Mouse (Mus musculus) ES-Bruce4 (cell line): ENCODE measurements around the gene Pttg1ip.

ENCODE experiments used
- CTCF ChIP-seq: IDR thresholded peaks from one replicate; pipeline ENCODE4 v1.8.1; 2011; ENCODE audit warnings: low read depth, low read length
- EP300 ChIP-seq: IDR thresholded peaks from 2 replicates; pipeline ENCODE4 v1.6.1; 2011; ENCODE audit warnings: low read depth, low read length; ENCODE audit not compliant: insufficient read depth

DNA sequence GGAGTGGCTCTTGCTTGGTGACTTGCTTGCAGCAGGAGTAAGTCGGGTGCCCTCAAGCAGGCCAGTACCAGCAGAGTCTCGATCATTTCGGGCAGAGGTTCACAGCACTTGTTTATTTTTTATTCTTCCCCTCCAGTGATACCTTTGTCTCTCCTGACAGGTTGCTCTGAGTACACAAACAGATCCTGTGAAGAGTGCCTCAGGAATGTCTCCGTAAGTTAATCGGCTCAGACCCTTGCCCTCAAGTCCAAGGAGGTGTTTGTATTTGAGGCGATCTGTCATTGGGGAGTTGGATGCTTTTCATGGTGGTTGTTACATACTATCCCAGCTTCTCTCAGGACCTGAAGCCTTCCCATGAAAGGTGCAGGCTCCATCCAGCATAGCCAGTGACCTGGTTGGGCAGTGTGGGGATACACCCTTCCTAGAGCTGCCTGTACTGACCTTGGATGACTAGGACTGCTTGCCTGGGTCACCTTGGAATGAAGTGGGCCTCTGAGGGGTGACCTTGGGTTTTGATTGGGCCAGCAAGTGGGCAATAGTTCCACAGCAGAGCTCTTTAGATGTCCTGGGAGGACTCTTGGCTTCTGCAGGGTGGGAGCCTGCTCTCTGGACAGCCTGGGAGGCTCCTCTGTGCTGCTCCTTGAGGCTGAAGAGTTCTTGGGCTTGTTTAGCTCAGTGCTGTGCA is 5.7 kb downstream of the Pttg1ip start:
- TF ChIP-seq CTCF (no peak), EP300 (no peak)
